Comparison of ENCODE assay signal across 25 mouse cellular contexts in the genomic region with DNA sequence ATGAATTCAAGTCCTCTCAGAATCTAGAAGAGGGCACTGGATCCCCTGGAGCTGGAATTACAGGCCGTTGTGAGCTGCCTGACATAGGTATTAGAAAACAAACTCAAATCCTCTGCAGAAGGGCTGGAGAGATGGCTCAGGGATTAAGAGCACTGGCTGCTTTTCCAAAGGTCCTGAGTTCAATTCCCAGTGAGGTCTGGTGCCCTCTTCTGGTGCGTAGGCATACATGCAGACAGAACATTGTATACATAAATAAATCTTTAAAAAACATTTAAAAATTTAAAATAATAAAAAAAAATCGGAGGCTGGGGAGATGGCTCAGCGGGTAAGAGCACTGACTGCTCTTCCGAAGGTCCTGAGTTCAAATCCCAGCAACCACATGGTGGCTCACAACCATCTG. TPM values are rescaled to one million over a fixed set of nuclear protein-coding genes. Genes with fewer than 3 reads are reported as not detected.
DNase-seq lines count a peak whose midpoint lies in the region; ATAC-seq and TF ChIP-seq lines count a peak whose summit lies in the region.
"Had no signal": no experiment of that assay in that cellular context is flagged by ENCODE, and none has a peak within 500 bp of the region (broad histone marks: within the 10 kb centered on the region; RNA-seq: fewer than 3 reads in every experiment).

No protein-coding gene starts in this region.

- no peaks in the 10 kb centered on the region for H3K9me3 ChIP-seq in forebrain, postnatal 0 days (ENCODE audit: low read length)
- H3K9me3 ChIP-seq in forebrain, embryonic 16.5 days (ENCODE audit: control insufficient read depth, low read length): no peaks in the 10 kb centered on the region
- no peaks in the 10 kb centered on the region for H3K9me3 ChIP-seq in lung, embryonic 14.5 days (ENCODE audit: low read depth, low read length)
- H3K9me3 ChIP-seq: embryonic facial prominence, embryonic 15.5 days; forebrain, embryonic 10.5 days; hindbrain, embryonic 13.5 days; limb, embryonic 12.5 days; neural tube, embryonic 12.5 days had no signal

- TF ChIP-seq CTCF in forebrain, postnatal 0 days (IDR thresholded peaks at IDR 0.05; ENCODE audit: low read depth): peak; percentile 43
- peak; percentile 40 for TF ChIP-seq CTCF in lung, embryonic 14.5 days (IDR thresholded peaks at IDR 0.05; ENCODE audit: low read depth)

- no peak overlapping the region for H3K4me2 ChIP-seq in forebrain, postnatal 0 days (ENCODE audit: low read depth)
- H3K4me2 ChIP-seq in forebrain, embryonic 16.5 days (ENCODE audit: low read length): no peak overlapping the region
- no peak overlapping the region for H3K4me2 ChIP-seq in lung, embryonic 14.5 days
- H3K4me2 ChIP-seq: embryonic facial prominence, embryonic 15.5 days; heart, embryonic 11.5 days; hindbrain, embryonic 13.5 days; limb, embryonic 12.5 days; midbrain, embryonic 11.5 days; neural tube, embryonic 12.5 days had no signal

- peaks cover 8% of the 10 kb centered on the region; the same call in 1 of the 2 replicates for H3K4me1 ChIP-seq in forebrain, postnatal 0 days (ENCODE audit: insufficient read depth)
- peaks cover 23% of the 10 kb centered on the region for H3K4me1 ChIP-seq in forebrain, embryonic 16.5 days (replicated peaks; ENCODE audit: control insufficient read depth, insufficient read depth, low read length)
- peaks cover 7% of the 10 kb centered on the region for H3K4me1 ChIP-seq in lung, embryonic 14.5 days (ENCODE audit: insufficient read depth)

- 82% methylated on average over 5 of the region's 5 CpGs for WGBS in forebrain, postnatal 0 days
- 78% methylated on average over 5 of the region's 5 CpGs for WGBS in forebrain, embryonic 16.5 days
- WGBS in lung, embryonic 14.5 days: 73% methylated on average over 5 of the region's 5 CpGs

- no peaks in the 10 kb centered on the region for H3K27me3 ChIP-seq in forebrain, postnatal 0 days (ENCODE audit: insufficient read depth, low read length)
- no peaks in the 10 kb centered on the region for H3K27me3 ChIP-seq in forebrain, embryonic 16.5 days (replicated peaks; ENCODE audit: control insufficient read depth, insufficient read depth, low read length)
- H3K27me3 ChIP-seq in lung, embryonic 14.5 days (ENCODE audit: insufficient read depth, low read length): no peaks in the 10 kb centered on the region
- H3K27me3 ChIP-seq: embryonic facial prominence, embryonic 15.5 days; hindbrain, embryonic 13.5 days; limb, embryonic 12.5 days; neural tube, embryonic 12.5 days had no signal

- H3K36me3 ChIP-seq in forebrain, postnatal 0 days (ENCODE audit: insufficient read depth): no peaks in the 10 kb centered on the region
- no peaks in the 10 kb centered on the region for H3K36me3 ChIP-seq in forebrain, embryonic 16.5 days (ENCODE audit: control insufficient read depth, insufficient read depth)
- 0 out of 2 replicates have a peak, but pooled peaks cover 6% of the 10 kb centered on the region for H3K36me3 ChIP-seq in lung, embryonic 14.5 days (ENCODE audit: insufficient read depth)
- H3K36me3 ChIP-seq: neural tube, embryonic 12.5 days had no signal

- no peak for ATAC-seq in forebrain, postnatal 0 days
- ATAC-seq in forebrain, embryonic 16.5 days: no peak
- no peak for ATAC-seq in lung, embryonic 14.5 days (ENCODE audit: insufficient read depth)
- ATAC-seq: CD4-positive, CD25-positive, alpha-beta regulatory T cell, adult 4 months had no signal

- no peak overlapping the region for H3K9ac ChIP-seq in forebrain, postnatal 0 days
- no peak overlapping the region for H3K9ac ChIP-seq in forebrain, embryonic 16.5 days (replicated peaks; ENCODE audit: low read depth, low read length)
- H3K9ac ChIP-seq in lung, embryonic 14.5 days: no peak overlapping the region
- H3K9ac ChIP-seq: embryonic facial prominence, embryonic 15.5 days; hindbrain, embryonic 13.5 days; limb, embryonic 12.5 days; neural tube, embryonic 12.5 days had no signal

- DNase-seq in forebrain, postnatal 0 days: no peak
- peak; percentile 28 for DNase-seq in kidney, adult 9 months
- no peak for DNase-seq in kidney, postnatal 25 days
- DNase-seq in lung, embryonic 14.5 days: no peak
- DNase-seq in lung, postnatal 4 days: no peak
- no peak for DNase-seq in thymus, postnatal 0 days (ENCODE audit: low spot score)
- DNase-seq: adrenal gland, postnatal 25 days; cerebellum, adult 11-12 months; cerebellum, postnatal 14 days; embryo, embryonic 11 days; gastrocnemius, postnatal 36 days; heart, postnatal 14 days; kidney, postnatal 14 days; lung, adult 18-20 months; thymus, postnatal 14 days had no signal

- no peak overlapping the region for H3K4me3 ChIP-seq in forebrain, postnatal 0 days (ENCODE audit: low read depth, low read length)
- H3K4me3 ChIP-seq in forebrain, embryonic 16.5 days (replicated peaks; ENCODE audit: low read length): no peak overlapping the region
- no peak overlapping the region for H3K4me3 ChIP-seq in lung, embryonic 14.5 days (ENCODE audit: low read depth, low read length)
- H3K4me3 ChIP-seq: embryonic facial prominence, embryonic 15.5 days; forebrain, embryonic 10.5 days; hindbrain, embryonic 13.5 days; limb, embryonic 12.5 days; neural tube, embryonic 12.5 days had no signal

- no peak overlapping the region for H3K27ac ChIP-seq in forebrain, postnatal 0 days (ENCODE audit: low read depth, low read length)
- no peak overlapping the region for H3K27ac ChIP-seq in forebrain, embryonic 16.5 days (ENCODE audit: low read length)
- H3K27ac ChIP-seq in lung, embryonic 14.5 days (ENCODE audit: low read depth): no peak overlapping the region
- H3K27ac ChIP-seq: embryonic facial prominence, embryonic 15.5 days; forebrain, embryonic 10.5 days; hindbrain, embryonic 13.5 days; limb, embryonic 12.5 days; macrophage; neural tube, embryonic 12.5 days had no signal

RNA-seq across cellular contexts. Expression of a gene that starts 4.6 kb away (rescaled TPM):
- 12.9 and 18.1 TPM in 2 replicates for total RNA-seq in forebrain, postnatal 0 days (2014; rRNA removed)
- polyA plus RNA-seq in forebrain, postnatal 0 days (2015; fragmentation: Nextera tagmentation; extraction: Ambion mirVana): 20.5 and 21.0 TPM in 2 replicates
- polyA plus RNA-seq in forebrain, embryonic 16.5 days (2015; fragmentation: Nextera tagmentation; extraction: Ambion mirVana): 31.5 and 31.7 TPM in 2 replicates
- polyA plus RNA-seq in lung, embryonic 14.5 days (2014; fragmentation: Nextera tagmentation; extraction: Ambion mirVana): 33.2 and 34.9 TPM in 2 replicates
- polyA plus RNA-seq in thymus, postnatal 0 days (2015; fragmentation: Nextera tagmentation; extraction: Ambion mirVana): 17.4 and 18.3 TPM in 2 replicates

RNA-seq across cellular contexts. Expression of a gene that starts 4.6 kb away (rescaled TPM):
- total RNA-seq in forebrain, postnatal 0 days (2014; rRNA removed): 10.5 and 13.8 TPM in 2 replicates
- 7.6 and 8.8 TPM in 2 replicates for polyA plus RNA-seq in forebrain, postnatal 0 days (2015; fragmentation: Nextera tagmentation; extraction: Ambion mirVana)
- polyA plus RNA-seq in forebrain, embryonic 16.5 days (2015; fragmentation: Nextera tagmentation; extraction: Ambion mirVana): 6.2 and 7.7 TPM in 2 replicates
- polyA plus RNA-seq in lung, embryonic 14.5 days (2014; fragmentation: Nextera tagmentation; extraction: Ambion mirVana): 10.0 and 11.0 TPM in 2 replicates
- polyA plus RNA-seq in thymus, postnatal 0 days (2015; fragmentation: Nextera tagmentation; extraction: Ambion mirVana): 9.4 and 13.0 TPM in 2 replicates

RNA-seq across cellular contexts. Expression of a gene that starts 4.8 kb away (rescaled TPM):
- 54.4 and 63.2 TPM in 2 replicates for total RNA-seq in forebrain, postnatal 0 days (2014; rRNA removed)
- 84.1 and 87.1 TPM in 2 replicates for polyA plus RNA-seq in forebrain, postnatal 0 days (2015; fragmentation: Nextera tagmentation; extraction: Ambion mirVana)
- polyA plus RNA-seq in forebrain, embryonic 16.5 days (2015; fragmentation: Nextera tagmentation; extraction: Ambion mirVana): 72.3 and 81.9 TPM in 2 replicates
- polyA plus RNA-seq in lung, embryonic 14.5 days (2014; fragmentation: Nextera tagmentation; extraction: Ambion mirVana): 46.0 and 48.4 TPM in 2 replicates
- polyA plus RNA-seq in thymus, postnatal 0 days (2015; fragmentation: Nextera tagmentation; extraction: Ambion mirVana): 15.7 and 19.6 TPM in 2 replicates

RNA-seq across cellular contexts. Expression of a gene that starts 10.4 kb away (rescaled TPM):
- total RNA-seq in forebrain, postnatal 0 days (2014; rRNA removed): 454 and 602 TPM in 2 replicates
- 251 and 273 TPM in 2 replicates for polyA plus RNA-seq in forebrain, postnatal 0 days (2015; fragmentation: Nextera tagmentation; extraction: Ambion mirVana)
- polyA plus RNA-seq in forebrain, embryonic 16.5 days (2015; fragmentation: Nextera tagmentation; extraction: Ambion mirVana): 221 and 249 TPM in 2 replicates
- 95.9 and 109 TPM in 2 replicates for polyA plus RNA-seq in lung, embryonic 14.5 days (2014; fragmentation: Nextera tagmentation; extraction: Ambion mirVana)
- polyA plus RNA-seq in thymus, postnatal 0 days (2015; fragmentation: Nextera tagmentation; extraction: Ambion mirVana): 12.6 and 16.3 TPM in 2 replicates

RNA-seq across cellular contexts. Expression of a gene that starts 13.4 kb away (rescaled TPM):
- total RNA-seq in forebrain, postnatal 0 days (2014; rRNA removed): 890 and 984 TPM in 2 replicates
- polyA plus RNA-seq in forebrain, postnatal 0 days (2015; fragmentation: Nextera tagmentation; extraction: Ambion mirVana): 678 and 804 TPM in 2 replicates
- polyA plus RNA-seq in forebrain, embryonic 16.5 days (2015; fragmentation: Nextera tagmentation; extraction: Ambion mirVana): 564 and 591 TPM in 2 replicates
- polyA plus RNA-seq in lung, embryonic 14.5 days (2014; fragmentation: Nextera tagmentation; extraction: Ambion mirVana): 1,268 and 1,276 TPM in 2 replicates
- 1,071 and 1,139 TPM in 2 replicates for polyA plus RNA-seq in thymus, postnatal 0 days (2015; fragmentation: Nextera tagmentation; extraction: Ambion mirVana)
